Mouse (Mus musculus) midbrain, postnatal 0 days (tissue): ENCODE measurements around the gene Akr1e1. TPM values are rescaled to one million over a fixed set of nuclear protein-coding genes. Genes with fewer than 3 reads are reported as not detected.

Experiments
- ATAC-seq: fragments of 200-750 bp; cut with Nextera tagmentation; 2 replicates; pipeline ENCODE4 v1.8.0; 2017; ENCODE audit warnings: moderate number of reproducible peaks, mild to moderate bottlenecking, moderate TSS enrichment, moderate library complexity; ENCODE audit not compliant: low FRiP score
- DNase-seq: peaks from one replicate; pipeline ENCODE4 v3.0.0-alpha.2; 2015; ENCODE audit warnings: low spot score
- H3K27ac ChIP-seq: fragments of 300-500 bp; sonication (generic); 2 replicates; pipeline ENCODE4 v1.5.1; 2014; ENCODE audit warnings: low read depth, mild to moderate bottlenecking, low read length, mixed read lengths
- H3K27me3 ChIP-seq: fragments of 300-500 bp; sonication (generic); 2 replicates; pipeline ENCODE4 v1.6.1; 2014; ENCODE audit warnings: low read length, control low read depth, mixed read lengths; ENCODE audit not compliant: insufficient read depth
- H3K36me3 ChIP-seq: fragments of 300-500 bp; sonication (generic); 2 replicates; pipeline ENCODE4 v1.6.1; 2014; ENCODE audit warnings: low read length, control low read depth, mixed read lengths; ENCODE audit not compliant: insufficient read depth
- H3K4me1 ChIP-seq: fragments of 300-500 bp; sonication (generic); 2 replicates; pipeline ENCODE4 v1.6.1; 2014; ENCODE audit warnings: mild to moderate bottlenecking, control low read depth, antibody characterized with exemption, low read length, mixed read lengths; ENCODE audit not compliant: insufficient read depth
- H3K4me2 ChIP-seq: fragments of 300-500 bp; sonication (generic); 2 replicates; pipeline ENCODE4 v1.6.1; 2014; ENCODE audit warnings: low read depth, mild to moderate bottlenecking, low read length, mixed read lengths; ENCODE audit not compliant: poor library complexity, severe bottlenecking
- H3K4me3 ChIP-seq: fragments of 300-500 bp; sonication (generic); 2 replicates; pipeline ENCODE4 v1.5.1; 2014; ENCODE audit warnings: low read depth, mild to moderate bottlenecking, low read length, moderate library complexity
- H3K9ac ChIP-seq: fragments of 300-500 bp; sonication (generic); replicated peaks from 2 replicates; pipeline ENCODE4 v1.6.1; 2014; ENCODE audit warnings: mild to moderate bottlenecking, low read length, moderate library complexity, mixed read lengths; ENCODE audit not compliant: poor library complexity, severe bottlenecking
- H3K9me3 ChIP-seq: fragments of 300-500 bp; sonication (generic); 2 replicates; pipeline ENCODE4 v1.6.1; 2016; ENCODE audit warnings: low read length, control low read depth
- CTCF ChIP-seq: IDR thresholded peaks from 2 replicates; pipeline ENCODE4 v1.5.1; 2016; ENCODE audit warnings: antibody characterized with exemption, mild to moderate bottlenecking
- WGBS: fragments of 180-500 bp; shearing (Covaris S2); extraction: QIAGEN DNeasy Blood & Tissue Kit; methylation state at CpG from one replicate; pipeline ENCODE4 v1.1.7; 2014; 5-methylcytosine and 5-hydroxymethylcytosine counted together
- polyA plus RNA-seq: library from polyadenylated mRNA; unstranded; fragments of >200 nt; fragmentation: Nextera tagmentation; extraction: Ambion mirVana; gene quantifications from 2 replicates; pipeline ENCODE4 v1.2.1, GENCODE M21; 2015
- total RNA-seq: library from RNA; depleted of rRNA; stranded (reverse); fragments of >200 nt; gene quantifications from 2 replicates; pipeline ENCODE4 v1.2.3, GENCODE M21; 2014; rRNA removed

Gene Akr1e1
- total RNA-seq (7.3 and 9.7 TPM in 2 replicates), polyA plus RNA-seq (28.4 and 30.7 TPM in 2 replicates)

DNA sequence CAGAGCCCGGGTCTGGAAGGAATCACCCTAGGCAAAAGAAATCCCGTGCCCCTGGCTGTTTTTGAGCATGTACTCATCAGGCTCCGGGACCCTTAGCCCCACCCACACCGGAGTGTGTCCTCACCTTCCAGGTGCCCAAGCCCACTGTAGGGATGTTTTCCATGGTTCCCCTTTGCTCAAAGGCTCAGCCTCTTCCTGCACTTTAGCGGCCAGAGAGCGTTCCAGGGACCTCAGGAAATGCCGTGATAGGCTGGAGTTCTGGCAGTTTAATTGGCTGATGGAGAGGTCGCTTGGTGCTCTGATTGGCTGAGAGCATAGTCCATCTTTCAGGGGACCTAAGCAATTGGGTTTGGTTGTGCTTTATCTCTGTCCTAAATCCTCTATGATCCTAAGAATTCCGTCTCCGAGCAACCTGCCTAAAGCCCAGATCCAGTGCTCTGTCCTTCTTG lies at the start of gene Akr1e1:
Akr1e1 (minus strand) TSS at position 214 of the 449 bp plus-strand sequence.
- ATAC-seq (peak; percentile 100), DNase-seq (peak; percentile 99)
- Histone ChIP-seq H3K9ac (peak within 1 kb of the TSS; percentile 74), H3K27me3 (no peaks in the 10 kb centered on the region), H3K4me3 (peak within 1 kb of the TSS; percentile 51), H3K4me1 (no peaks in the 10 kb centered on the region), H3K27ac (peak within 1 kb of the TSS; percentile 67), H3K4me2 (peak within 1 kb of the TSS; percentile 63), H3K36me3 (no peaks in the 10 kb centered on the region), H3K9me3 (no peaks in the 10 kb centered on the region)
- WGBS = 7% methylated on average over 10 of the region's 10 CpGs
- TF ChIP-seq CTCF = no peak

DNA sequence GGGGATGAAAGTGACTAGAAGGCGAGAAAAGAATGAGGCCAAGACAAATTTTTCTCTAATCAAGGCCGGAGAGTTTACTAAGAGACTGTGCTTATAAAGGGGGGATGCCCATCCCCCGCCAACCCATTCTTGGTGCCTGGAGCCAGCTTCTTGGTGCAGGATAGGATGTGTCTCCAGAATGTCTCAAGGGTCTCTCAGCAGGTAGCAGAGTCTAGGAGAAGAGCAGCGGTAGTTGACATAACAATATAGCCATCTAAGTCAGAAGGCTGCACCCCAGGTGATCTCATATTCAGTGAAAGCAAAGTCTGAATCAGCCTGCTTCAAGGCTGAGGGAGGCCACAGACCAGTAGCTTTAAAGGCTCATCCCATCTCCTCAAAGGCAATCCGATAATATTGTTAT lies 49.4 kb upstream of the Akr1e1 start:
- ATAC-seq = no peak
- H3K4me2 ChIP-seq = no peak overlapping the region
- H3K9me3 ChIP-seq = no peaks in the 10 kb centered on the region
- no peak overlapping the region for H3K9ac ChIP-seq
- H3K36me3 ChIP-seq = no peaks in the 10 kb centered on the region
- no peaks in the 10 kb centered on the region for H3K4me1 ChIP-seq
- H3K27ac ChIP-seq = no peak overlapping the region
- WGBS = 91% methylated on average over 5 of the region's 5 CpGs
- H3K27me3 ChIP-seq = no peaks in the 10 kb centered on the region
- DNase-seq = no peak
- H3K4me3 ChIP-seq = no peak overlapping the region
- no peak for TF ChIP-seq CTCF

DNA sequence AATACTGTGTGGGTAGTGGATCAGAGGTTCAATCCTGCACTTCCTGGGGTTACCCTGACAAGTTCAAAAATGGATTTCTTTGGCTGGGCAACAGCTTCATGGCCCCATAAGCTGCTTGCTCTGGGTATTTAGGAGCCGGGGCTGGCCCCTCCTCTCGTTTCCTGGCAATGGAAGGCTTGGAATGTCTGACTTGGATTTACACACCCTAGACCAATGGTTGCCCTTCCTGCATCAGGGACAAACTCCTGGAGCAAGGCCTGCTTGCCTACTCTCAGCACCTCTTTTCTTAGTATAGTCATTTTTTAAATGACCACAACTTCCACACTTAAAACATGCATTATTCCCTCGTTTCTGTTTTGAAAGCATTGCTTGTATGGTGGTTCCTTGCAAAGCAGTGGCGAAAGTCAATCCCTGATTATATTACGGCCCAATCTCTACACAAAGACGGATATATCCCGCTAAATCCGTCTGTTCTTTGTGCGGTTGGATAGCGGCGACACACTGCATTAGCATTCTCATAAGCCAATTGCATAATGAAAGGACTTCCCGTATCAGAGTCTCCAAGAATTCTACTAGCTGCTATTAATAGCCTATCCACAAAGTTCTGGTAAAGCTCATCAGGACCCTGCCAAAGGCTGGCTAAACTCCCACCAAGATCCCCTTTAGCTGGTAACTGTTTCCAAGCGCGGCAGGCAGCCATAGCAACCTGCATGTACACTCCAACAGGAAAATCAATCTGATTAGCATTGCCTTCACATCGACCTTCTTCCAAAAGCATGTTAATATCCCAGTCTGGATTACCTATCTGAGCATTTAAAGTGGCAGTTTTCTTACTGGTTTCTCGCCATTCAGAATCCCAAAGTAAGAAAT lies 47.5 kb upstream of the Akr1e1 start:
- Histone ChIP-seq H3K4me2 (no peak overlapping the region), H3K4me1 (no peaks in the 10 kb centered on the region), H3K4me3 (no peak overlapping the region), H3K9me3 (no peaks in the 10 kb centered on the region), H3K27me3 (no peaks in the 10 kb centered on the region), H3K9ac (no peak overlapping the region), H3K36me3 (no peaks in the 10 kb centered on the region), H3K27ac (no peak overlapping the region)
- WGBS = 53% methylated on average over 16 of the region's 16 CpGs
- DNase-seq = peak; percentile 42
- no peak for ATAC-seq
- TF ChIP-seq CTCF = no peak

DNA sequence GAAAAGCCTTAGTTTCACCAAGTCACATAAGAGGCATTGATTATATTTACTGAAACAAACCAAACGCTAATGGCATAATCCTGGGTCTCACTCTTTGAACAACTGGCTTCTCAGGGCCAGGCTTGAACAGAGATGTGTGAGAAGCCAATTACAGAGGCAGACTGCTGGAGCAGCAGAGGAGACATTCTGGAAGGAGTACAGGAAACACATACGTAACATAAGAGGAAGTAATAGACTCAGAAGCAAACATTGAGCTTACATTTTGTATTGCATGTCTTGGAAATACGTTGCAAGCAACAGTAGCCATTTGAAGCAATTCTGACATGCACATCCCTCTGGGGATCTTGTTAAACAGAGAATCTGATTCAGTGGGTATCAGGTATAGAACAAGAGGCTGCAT lies 41.2 kb upstream of the Akr1e1 start:
- H3K27me3 ChIP-seq = no peaks in the 10 kb centered on the region
- WGBS = 66% methylated on average over 3 of the region's 3 CpGs
- no peak for TF ChIP-seq CTCF
- no peak overlapping the region for H3K4me2 ChIP-seq
- H3K36me3 ChIP-seq = no peaks in the 10 kb centered on the region
- no peaks in the 10 kb centered on the region for H3K9me3 ChIP-seq
- DNase-seq (no peak), ATAC-seq (no peak; the same call in 1 of the 2 replicates)
- H3K4me1 ChIP-seq = no peaks in the 10 kb centered on the region
- no peak overlapping the region for H3K9ac ChIP-seq
- H3K27ac ChIP-seq = no peak overlapping the region
- H3K4me3 ChIP-seq = no peak overlapping the region

DNA sequence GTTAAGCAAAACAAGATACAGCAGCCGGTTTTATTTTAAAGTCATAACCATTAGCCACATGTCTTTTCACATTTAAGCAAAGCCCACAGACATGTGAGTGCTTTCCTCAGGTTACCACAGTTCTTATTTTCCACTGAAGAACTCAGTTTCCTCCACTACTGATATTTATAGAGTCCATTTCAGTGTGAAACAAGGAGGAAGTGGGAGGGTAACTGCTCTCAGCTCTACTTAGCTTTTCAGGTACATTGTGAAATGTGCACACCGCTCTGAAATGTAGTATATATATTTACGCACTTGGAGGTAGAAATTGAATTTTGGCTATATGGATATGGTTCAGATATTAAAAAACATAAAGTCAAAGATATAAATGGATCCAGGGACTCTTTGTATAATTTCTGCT lies 36.3 kb upstream of the Akr1e1 start:
- Histone ChIP-seq H3K36me3 (no peaks in the 10 kb centered on the region), H3K4me2 (no peak overlapping the region), H3K4me3 (no peak overlapping the region), H3K4me1 (no peaks in the 10 kb centered on the region), H3K9me3 (no peaks in the 10 kb centered on the region), H3K27ac (no peak overlapping the region), H3K9ac (no peak overlapping the region), H3K27me3 (no peaks in the 10 kb centered on the region)
- WGBS = 96% methylated on average over 3 of the region's 3 CpGs
- ATAC-seq (no peak), DNase-seq (no peak)
- no peak for TF ChIP-seq CTCF

- ATAC-seq = no peak
- no peaks in the 10 kb centered on the region for H3K36me3 ChIP-seq
- peak; percentile 69 for TF ChIP-seq CTCF
Observed at GRCm38 (mm10) chr13:4610902-4611301, 1.9 kb upstream of the Akr1e1 start.

More at GRCm38 (mm10) chr13:4610902-4611301, 1.9 kb upstream of the Akr1e1 start:
- peak; percentile 71 for DNase-seq
- no peak overlapping the region for H3K4me2 ChIP-seq
- H3K27me3 ChIP-seq = no peaks in the 10 kb centered on the region
- H3K27ac ChIP-seq = no peak overlapping the region
- no peak overlapping the region for H3K9ac ChIP-seq
- H3K9me3 ChIP-seq = no peaks in the 10 kb centered on the region
- no peaks in the 10 kb centered on the region for H3K4me1 ChIP-seq
- no peak overlapping the region for H3K4me3 ChIP-seq
